Mouse (Mus musculus) myocyte (in vitro differentiated cells): Measurements from ENCODE around the gene Mycbp2. TPM values are rescaled to one million over a fixed set of nuclear protein-coding genes. Genes with fewer than 3 reads are reported as not detected.
A peak's percentile ranks its signal among the peaks of the same experiment; 100 is the strongest.

Source experiments
- H3K27me3 ChIP-seq: one replicate; pipeline ENCODE4 v1.6.1; 2011; ENCODE audit not compliant: control insufficient read depth, insufficient read depth, insufficient read length
- H3K36me3 ChIP-seq: one replicate; pipeline ENCODE4 v1.6.1; 2011; ENCODE audit not compliant: control insufficient read depth, insufficient read depth
- H3K4me2 ChIP-seq: one replicate; pipeline ENCODE4 v1.6.1; 2011; ENCODE audit warnings: low read depth, control low read depth
- H3K4me3 ChIP-seq: one replicate; pipeline ENCODE4 v1.5.1; 2011; ENCODE audit warnings: mild to moderate bottlenecking, control low read depth, moderate library complexity
- H3K79me2 ChIP-seq: one replicate; pipeline ENCODE4 v1.6.1; 2011; ENCODE audit not compliant: control insufficient read depth, insufficient read depth
- H3ac ChIP-seq: one replicate; pipeline ENCODE4 v1.6.1; 2011; ENCODE audit not compliant: control insufficient read depth, insufficient read length
- CEBPB ChIP-seq: IDR thresholded peaks from 2 replicates; pipeline ENCODE4 v1.6.1; 2011; ENCODE audit warnings: mild to moderate bottlenecking, moderate library complexity; ENCODE audit not compliant: poor library complexity, insufficient read depth, severe bottlenecking
- E2F4 ChIP-seq: IDR thresholded peaks from one replicate; pipeline ENCODE4 v1.6.1; 2011; ENCODE audit warnings: mild to moderate bottlenecking, control low read depth, moderate library complexity; ENCODE audit not compliant: insufficient read depth
- MAX ChIP-seq: IDR thresholded peaks from one replicate; pipeline ENCODE4 v1.6.1; 2011; ENCODE audit warnings: low read depth, mild to moderate bottlenecking, control low read depth
- MYOD1 ChIP-seq, 3 experiments: IDR thresholded peaks; one replicate each; pipeline ENCODE4 v1.6.1; 2011; ENCODE audit warnings: control low read depth in 2 of 3, low read depth in 2 of 3, mild to moderate bottlenecking in 2 of 3, moderate library complexity in 1 of 3; ENCODE audit not compliant: insufficient read length in 2 of 3, control insufficient read depth in 1 of 3
- MYOG ChIP-seq, 3 experiments: IDR thresholded peaks; one replicate each; pipeline ENCODE4 v1.6.1; 2011; ENCODE audit warnings: control low read depth in 2 of 3, low read depth in 2 of 3, mild to moderate bottlenecking in 2 of 3; ENCODE audit not compliant: insufficient read length in 2 of 3, control insufficient read depth in 1 of 3, insufficient read depth in 1 of 3
- POLR2A ChIP-seq: IDR thresholded peaks from one replicate; pipeline ENCODE4 v1.6.1; 2011; ENCODE audit warnings: low read depth, mild to moderate bottlenecking, control low read depth, moderate library complexity; ENCODE audit not compliant: insufficient read length
- POLR2AphosphoS2 ChIP-seq: IDR thresholded peaks from one replicate; pipeline ENCODE4 v1.6.1; 2011; ENCODE audit warnings: low read depth, control low read depth; ENCODE audit not compliant: insufficient read length
- REST ChIP-seq: IDR thresholded peaks from one replicate; pipeline ENCODE4 v1.6.1; 2011; ENCODE audit warnings: mild to moderate bottlenecking, control low read depth, moderate library complexity; ENCODE audit not compliant: insufficient read depth, insufficient read length
- SRF ChIP-seq: IDR thresholded peaks from one replicate; pipeline ENCODE4 v1.6.1; 2011; ENCODE audit warnings: low read depth; ENCODE audit not compliant: control insufficient read depth, insufficient read length
- TCF12 ChIP-seq: IDR thresholded peaks from one replicate; pipeline ENCODE4 v1.6.1; 2011; ENCODE audit warnings: mild to moderate bottlenecking, control low read depth; ENCODE audit not compliant: poor library complexity, insufficient read depth, severe bottlenecking
- TCF3 ChIP-seq: IDR thresholded peaks from one replicate; pipeline ENCODE4 v1.6.1; 2011; ENCODE audit warnings: low read depth, control low read depth; ENCODE audit not compliant: insufficient read length
- USF1 ChIP-seq: IDR thresholded peaks from one replicate; pipeline ENCODE4 v1.6.1; 2011; ENCODE audit warnings: low read depth, mild to moderate bottlenecking, control low read depth, moderate library complexity
- polyA plus RNA-seq: library from polyadenylated mRNA; unstranded; fragments of >200 nt; fragmentation: generic; extraction: Trizol; gene quantifications from one replicate; pipeline ENCODE4 v1.2.1, GENCODE M21; 2012; ENCODE audit warnings: missing spikeins

The Mycbp2 gene
- polyA plus RNA-seq, 1 experiment = 7.7 TPM

GRCm38 (mm10) chr14:103099238-103099933 is 247.2 kb downstream of the Mycbp2 start, which contains the start of gene Fbxl3:
Fbxl3 (minus strand) TSS chr14:103099566.
- no peak for TF ChIP-seq TCF12
- peak; percentile 52 for TF ChIP-seq POLR2A
- no peak for TF ChIP-seq MYOD1 (IDR thresholded peaks at IDR 0.05; ENCODE audit: control insufficient read depth in 1 of 3, insufficient read length in 2 of 3, low read depth in 2 of 3)
- TF ChIP-seq POLR2AphosphoS2 = peak; percentile 20
- TF ChIP-seq TCF3 = no peak
- no peak for TF ChIP-seq MYOG (IDR thresholded peaks at IDR 0.05; ENCODE audit: control insufficient read depth in 1 of 3, insufficient read depth in 1 of 3, insufficient read length in 2 of 3, low read depth in 2 of 3)
- no peak for TF ChIP-seq CEBPB
- TF ChIP-seq USF1 = no peak
- no peak for TF ChIP-seq REST
- TF ChIP-seq SRF = no peak
- no peak for TF ChIP-seq MAX
- peak; percentile 20 for TF ChIP-seq E2F4
- H3K4me3 ChIP-seq = peak within 1 kb of the TSS; percentile 42
- H3ac ChIP-seq = peak within 1 kb of the TSS; percentile 94
- peak within 1 kb of the TSS; percentile 96 for H3K4me2 ChIP-seq
- H3K36me3 ChIP-seq = no peaks in the 10 kb centered on the region
- H3K27me3 ChIP-seq = no peaks in the 10 kb centered on the region
- H3K79me2 ChIP-seq = peaks cover 42% of the 10 kb centered on the region

GRCm38 (mm10) chr14:103098587-103099235 is 247.9 kb downstream of the Mycbp2 start:
- Histone ChIP-seq H3K4me3 (peak overlapping the region; percentile 42), H3K4me2 (peak overlapping the region; percentile 76), H3K79me2 (peaks cover 49% of the 10 kb centered on the region), H3K27me3 (no peaks in the 10 kb centered on the region), H3K36me3 (no peaks in the 10 kb centered on the region), H3ac (peak overlapping the region; percentile 94)
- TF ChIP-seq TCF12 (no peak), E2F4 (peak; percentile 53), MAX (no peak), MYOD1 (IDR thresholded peaks at IDR 0.05; ENCODE audit: control insufficient read depth in 1 of 3, insufficient read length in 2 of 3, low read depth in 2 of 3) (no peak), MYOG (IDR thresholded peaks at IDR 0.05; ENCODE audit: control insufficient read depth in 1 of 3, insufficient read depth in 1 of 3, insufficient read length in 2 of 3, low read depth in 2 of 3) (no peak), TCF3 (no peak), REST (no peak), SRF (no peak), USF1 (no peak), POLR2AphosphoS2 (peak; percentile 67), POLR2A (peak; percentile 76), CEBPB (no peak)

- Histone ChIP-seq H3ac (peak overlapping the region; percentile 94), H3K4me2 (peak overlapping the region; percentile 76), H3K79me2 (peaks cover 54% of the 10 kb centered on the region), H3K4me3 (peak overlapping the region; percentile 42), H3K27me3 (no peaks in the 10 kb centered on the region), H3K36me3 (no peaks in the 10 kb centered on the region)
- TF ChIP-seq REST (no peak), E2F4 (no peak), TCF12 (no peak), SRF (no peak), MYOD1 (IDR thresholded peaks at IDR 0.05; ENCODE audit: control insufficient read depth in 1 of 3, insufficient read length in 2 of 3, low read depth in 2 of 3) (no peak), MYOG (IDR thresholded peaks at IDR 0.05; ENCODE audit: control insufficient read depth in 1 of 3, insufficient read depth in 1 of 3, insufficient read length in 2 of 3, low read depth in 2 of 3) (no peak), POLR2AphosphoS2 (no peak), CEBPB (no peak), MAX (no peak), TCF3 (no peak), POLR2A (no peak), USF1 (no peak)
Measured at GRCm38 (mm10) chr14:103098213-103098586, 248.4 kb downstream of the Mycbp2 start.

GRCm38 (mm10) chr14:103096621-103097020 is 250.0 kb downstream of the Mycbp2 start:
- Histone ChIP-seq H3K4me3 (no peak overlapping the region), H3K27me3 (no peaks in the 10 kb centered on the region), H3K4me2 (peak overlapping the region; percentile 76), H3K36me3 (no peaks in the 10 kb centered on the region), H3K79me2 (peaks cover 67% of the 10 kb centered on the region), H3ac (no peak overlapping the region)
- TF ChIP-seq TCF12 (no peak), MYOD1 (IDR thresholded peaks at IDR 0.05; ENCODE audit: control insufficient read depth in 1 of 3, insufficient read length in 2 of 3, low read depth in 2 of 3) (no peak), USF1 (no peak), POLR2A (no peak), CEBPB (no peak), MAX (no peak), REST (no peak), E2F4 (no peak), POLR2AphosphoS2 (no peak), SRF (no peak)
